Mouse (Mus musculus) layer of hippocampus, postnatal 10 days (tissue): ENCODE data around the gene Akr1e1. TPM values are rescaled to one million over a fixed set of nuclear protein-coding genes. Genes with fewer than 3 reads are reported as not detected.
"Not testable (repeated sequence)": the region's sequence is repeated elsewhere in the genome, so short reads cannot be mapped to it uniquely, and the experiment has no call there.

Experiments
- DNase-seq, 2 experiments: peaks; one replicate each; pipeline ENCODE4 v3.0.0; 2021; ENCODE audit warnings: low spot score in 2 of 2
- long read RNA-seq: library from polyadenylated mRNA; stranded (forward); transcript quantifications from one replicate; pipeline ENCODE4 v2.0.0, GENCODE M21; 2023
- total RNA-seq, 2 experiments: library from RNA; stranded (reverse); gene quantifications; 2 replicates each; pipeline ENCODE4 v1.2.3; 2021

Akr1e1 gene
- total RNA-seq = 10 to 100 TPM; 13.7 to 16.1 TPM
- long read RNA-seq, transcript Akr1e1-201 (10 exons, 3,463 nt) = major isoform, 31 of 43 reads
- long read RNA-seq, partial matches to known transcripts = 7 of 43 reads
- long read RNA-seq, other reads (novel, unspliced or antisense) = 5 of 43 reads

GRCm38 (mm10) chr13:4608961-4609409, at the start of gene Akr1e1:
Gene Akr1e1, minus strand, starts transcription at chr13:4609174.
- peak; percentile 84 to 86 for DNase-seq

- DNase-seq = no peak
Observed at GRCm38 (mm10) chr13:4658346-4658745, 49.4 kb upstream of the Akr1e1 start.

- peak; percentile 23 to 34 for DNase-seq
Observed at GRCm38 (mm10) chr13:4656277-4657146, 47.5 kb upstream of the Akr1e1 start.

GRCm38 (mm10) chr13:4650190-4650589, 41.2 kb upstream of the Akr1e1 start:
- DNase-seq = no peak

- DNase-seq = no peak
Observed at GRCm38 (mm10) chr13:4645248-4645647, 36.3 kb upstream of the Akr1e1 start.

- DNase-seq = no peak
Observed at GRCm38 (mm10) chr13:4610902-4611301, 1.9 kb upstream of the Akr1e1 start.

- no peak for DNase-seq
Observed at GRCm38 (mm10) chr13:4608530-4608929, 444 bp downstream of the Akr1e1 start.

GRCm38 (mm10) chr13:4606821-4607220, 2.2 kb downstream of the Akr1e1 start:
- no peak for DNase-seq

- DNase-seq = not testable (repeated sequence)
Observed at GRCm38 (mm10) chr13:4603431-4603830, 5.5 kb downstream of the Akr1e1 start.

GRCm38 (mm10) chr13:4576921-4577320, 32.1 kb downstream of the Akr1e1 start:
- DNase-seq = no peak

GRCm38 (mm10) chr13:4573871-4574270, 35.1 kb downstream of the Akr1e1 start, which contains the start of gene Akr1c21:
Gene Akr1c21, plus strand, starts transcription at chr13:4574075.
- DNase-seq = no peak

- DNase-seq = no peak
Observed at GRCm38 (mm10) chr13:4565996-4566395, 43.0 kb downstream of the Akr1e1 start.

GRCm38 (mm10) chr13:4560500-4560899, 48.5 kb downstream of the Akr1e1 start:
- DNase-seq = no peak

GRCm38 (mm10) chr13:4559143-4559542, 49.8 kb downstream of the Akr1e1 start:
- no peak for DNase-seq

Other genes with a start within 250 kb of the Akr1e1 start
- gene Akr1c6, start 174.9 kb downstream of the Akr1e1 start, total RNA-seq = not detected
- gene Akr1c20, start 85.8 kb downstream of the Akr1e1 start, total RNA-seq = not detected
- gene Akr1c21, start 35.1 kb downstream of the Akr1e1 start, total RNA-seq = not detected